14 mouse cellular contexts compared by ENCODE assay signal in genomic region chr3:27942991-27943390, GRCm38 (mm10). TPM values are rescaled to one million over a fixed set of nuclear protein-coding genes. Genes with fewer than 3 reads are reported as not detected.
DNase-seq lines count a peak whose midpoint lies in the region; TF ChIP-seq lines count a peak whose summit lies in the region.
"Had no signal": no experiment of that assay in that cellular context is flagged by ENCODE, and none has a peak within 500 bp of the region (broad histone marks: within the 10 kb centered on the region; RNA-seq: fewer than 3 reads in every experiment).

No protein-coding gene starts in this region.

- no peak for TF ChIP-seq CTCF in lung, adult 2 months (IDR thresholded peaks at IDR 0.05; ENCODE audit: insufficient read depth, low read length)

- intact Hi-C loops in gastrocnemius, postnatal 14 days (cut with DNase I; ENCODE audit: low total_unique reads) = no loop called here
- intact Hi-C loops in heart, postnatal 25 days (cut with DNase I) = loop anchor here (5.0 kb wide), 1 partner anchor 39 kb away; no protein-coding TSS in a partner anchor

- no peak for TF ChIP-seq POLR2A in lung, adult 2 months (IDR thresholded peaks at IDR 0.05; ENCODE audit: borderline replicate concordance, extremely low read depth, low read depth, low read length)

- H3K4me3 ChIP-seq in lung, adult 2 months (replicated peaks; ENCODE audit: extremely low read depth, low read depth, low read length) = no peak overlapping the region
- H3K4me3 ChIP-seq: liver, embryonic 13.5 days had no signal

- peak; percentile 36 to 42 for DNase-seq in lung, adult 18-20 months
- no peak for DNase-seq in lung, adult 2 months
- peak; percentile 34 for DNase-seq in gastrocnemius, postnatal 14 days
- DNase-seq in heart, postnatal 25 days (ENCODE audit: low spot score) = peak; percentile 53
- DNase-seq in lung, postnatal 36 days = peak; percentile 63
- no peak for DNase-seq in left cerebral cortex, adult 9 months (ENCODE audit: low spot score in 2 of 2)
- no peak for DNase-seq in thymus, postnatal 0 days (ENCODE audit: low spot score)
- DNase-seq: liver, embryonic 13.5 days; right cerebral cortex, postnatal 14 days; thymus, postnatal 14 days had no signal

- H3K4me1 ChIP-seq in lung, adult 2 months (ENCODE audit: control insufficient read depth, insufficient read depth, low read length) = peaks cover 4% of the 10 kb centered on the region; the same call in 1 of the 2 replicates

- 70% methylated on average over 7 of the region's 7 CpGs for WGBS in lung, adult 2 months

RNA-seq across cellular contexts. Expression of gene Pld1, which starts 4.5 kb away (rescaled TPM):
- 5.9 and 9.0 TPM in 2 replicates for polyA plus RNA-seq in lung, adult 2 months (2012; rRNA removed)
- 10 to 100 TPM in 1 of 2 experiments, 1 to 10 TPM in 1; 6.7 to 10.5 TPM for total RNA-seq in gastrocnemius, postnatal 14 days (2021)
- total RNA-seq in heart, postnatal 25 days (2021) = 10 to 100 TPM; 12.5 to 13.5 TPM
- polyA plus RNA-seq in thymus, postnatal 0 days (2015; fragmentation: Nextera tagmentation; extraction: Ambion mirVana) = 3.6 and 4.8 TPM in 2 replicates
- polyA plus RNA-seq: G1E had no signal

RNA-seq across cellular contexts. Expression of gene Tmem212, which starts 46.8 kb away (rescaled TPM):
- 68.4 and 95.7 TPM in 2 replicates for polyA plus RNA-seq in lung, adult 2 months (2012; rRNA removed)
- not detected for total RNA-seq in gastrocnemius, postnatal 14 days (2021)
- total RNA-seq in heart, postnatal 25 days (2021) = not detected
- 1.2 and 1.3 TPM in 2 replicates for polyA plus RNA-seq in thymus, postnatal 0 days (2015; fragmentation: Nextera tagmentation; extraction: Ambion mirVana)
- total RNA-seq: common myeloid progenitor, adult 5-6 weeks; G1E had no signal
- polyA plus RNA-seq: forebrain, embryonic 14.5 days; G1E; hindbrain, embryonic 11.5 days; liver, embryonic 13.5 days had no signal

Comparison
In these comparisons a context has a peak if more than half of its experiments do, and no peak if none do; other contexts are left out.
1. DNase-seq: peak in lung, adult 18-20 months (2 of 2), gastrocnemius, postnatal 14 days (single experiment), heart, postnatal 25 days (single experiment) and lung, postnatal 36 days (single experiment); none in lung, adult 2 months (single experiment), left cerebral cortex, adult 9 months (0 of 2) and thymus, postnatal 0 days (single experiment).